Mouse (Mus musculus) left cerebral cortex, postnatal 14 days (tissue): ENCODE results near the gene Med21. TPM values are rescaled to one million over a fixed set of nuclear protein-coding genes. Genes with fewer than 3 reads are reported as not detected.

Experiments
- DNase-seq, 2 experiments: peaks; one replicate each; pipeline ENCODE4 v3.0.0; 2021 to 2022; ENCODE audit warnings: low spot score in 2 of 2, mixed read lengths in 1 of 2
- intact Hi-C: fragments of 180-260 bp; cut with DNase I; formaldehyde crosslinking; loops from one replicate; pipeline ENCODE4 v1.15.1; 2025
- total RNA-seq, 2 experiments: library from RNA; stranded (reverse); gene quantifications; 2 replicates each; pipeline ENCODE4 v1.2.3; 2021

Gene Med21
- total RNA-seq, 2 experiments from 2014 or later = 38.2 to 39.1 TPM

- DNase-seq = no peak
- intact Hi-C loops = no loop called here
Measured at GRCm38 (mm10) chr6:146673696-146674095, 31.3 kb downstream of the Med21 start.

GRCm38 (mm10) chr6:146674420-146674819 lies 32.1 kb downstream of the Med21 start:
- intact Hi-C loops = no loop called here
- no peak for DNase-seq

GRCm38 (mm10) chr6:146674881-146675536 lies 32.7 kb downstream of the Med21 start:
- DNase-seq = peak in 1 of 2 experiments; percentile 41
- intact Hi-C loops = no loop called here

GRCm38 (mm10) chr6:146676904-146677303 lies 34.6 kb downstream of the Med21 start:
- no peak for DNase-seq
- intact Hi-C loops = no loop called here

- DNase-seq = no peak
- intact Hi-C loops = no loop called here
Measured at GRCm38 (mm10) chr6:146678136-146679070, 36.1 kb downstream of the Med21 start.

- intact Hi-C loops = no loop called here
- DNase-seq = no peak
Measured at GRCm38 (mm10) chr6:146683881-146684280, 41.5 kb downstream of the Med21 start.

GRCm38 (mm10) chr6:146685781-146686308 lies 43.5 kb downstream of the Med21 start:
- peak; percentile 13 to 18 for DNase-seq
- intact Hi-C loops = no loop called here

GRCm38 (mm10) chr6:146686463-146687196 lies 44.3 kb downstream of the Med21 start:
- intact Hi-C loops = no loop called here
- no peak for DNase-seq

- DNase-seq = no peak
- intact Hi-C loops = no loop called here
Measured at GRCm38 (mm10) chr6:146688010-146688409, 45.7 kb downstream of the Med21 start.

GRCm38 (mm10) chr6:146688861-146689260 lies 46.5 kb downstream of the Med21 start:
- intact Hi-C loops = no loop called here
- DNase-seq = no peak

- no peak for DNase-seq
- intact Hi-C loops = no loop called here
Measured at GRCm38 (mm10) chr6:146697767-146698166, 55.4 kb downstream of the Med21 start.

GRCm38 (mm10) chr6:146698376-146698775 lies 56.0 kb downstream of the Med21 start:
- intact Hi-C loops = no loop called here

More at GRCm38 (mm10) chr6:146698376-146698775, 56.0 kb downstream of the Med21 start:
- DNase-seq = no peak

Other genes starting within 250 kb of the Med21 start
- 10 to 100 TPM; 19.2 to 20.8 TPM for gene Itpr2, start 140.3 kb upstream of the Med21 start, total RNA-seq
- 10 to 100 TPM; 71.7 to 79.8 TPM for gene Fgfr1op2, start 65.3 kb upstream of the Med21 start, total RNA-seq
- gene Ints13, start 64.7 kb upstream of the Med21 start, total RNA-seq = 10 to 100 TPM; 29.3 to 40.7 TPM
- 10 to 100 TPM; 30.0 to 33.5 TPM for gene Tm7sf3, start 277 bp downstream of the Med21 start, total RNA-seq
- 10 to 100 TPM; 19.1 to 19.3 TPM for gene Stk38l, start 82.4 kb downstream of the Med21 start, total RNA-seq
- 1 to 10 TPM; 8.0 to 9.3 TPM for gene Arntl2, start 153.5 kb downstream of the Med21 start, total RNA-seq
- gene Smco2, start 207.6 kb downstream of the Med21 start, total RNA-seq = not detected
- 10 to 100 TPM; 65.4 to 86.1 TPM for gene Ppfibp1, start 245.9 kb downstream of the Med21 start, total RNA-seq